Mouse (Mus musculus) embryonic facial prominence, embryonic 13.5 days (tissue): ENCODE data around the gene Trim25. TPM values are rescaled to one million over a fixed set of nuclear protein-coding genes. Genes with fewer than 3 reads are reported as not detected.

Experiments used
- ATAC-seq: fragments of 200-750 bp; cut with Nextera tagmentation; 2 replicates; pipeline ENCODE4 v1.8.0; 2017; ENCODE audit warnings: low read depth; ENCODE audit not compliant: insufficient number of reproducible peaks, insufficient read depth, low FRiP score, low TSS enrichment
- H3K27ac ChIP-seq: fragments of 300-500 bp; sonication (generic); 2 replicates; pipeline ENCODE4 v1.5.1; 2015; ENCODE audit warnings: moderate library complexity, mild to moderate bottlenecking, inconsistent platforms
- H3K27me3 ChIP-seq: fragments of 300-500 bp; sonication (generic); 2 replicates; pipeline ENCODE4 v1.6.1; 2015; ENCODE audit warnings: mild to moderate bottlenecking, inconsistent platforms
- H3K36me3 ChIP-seq: fragments of 300-500 bp; sonication (generic); 2 replicates; pipeline ENCODE4 v1.6.1; 2015; ENCODE audit warnings: mild to moderate bottlenecking, inconsistent platforms
- H3K4me1 ChIP-seq: fragments of 300-500 bp; sonication (generic); 2 replicates; pipeline ENCODE4 v1.6.1; 2015; ENCODE audit warnings: inconsistent platforms
- H3K4me2 ChIP-seq: fragments of 300-500 bp; sonication (generic); 2 replicates; pipeline ENCODE4 v1.6.1; 2015; ENCODE audit warnings: moderate library complexity, mild to moderate bottlenecking, inconsistent platforms
- H3K4me3 ChIP-seq: fragments of 300-500 bp; sonication (generic); 2 replicates; pipeline ENCODE4 v1.5.1; 2015; ENCODE audit warnings: mild to moderate bottlenecking, inconsistent platforms
- H3K9ac ChIP-seq: fragments of 300-500 bp; sonication (generic); 2 replicates; pipeline ENCODE4 v1.6.1; 2015; ENCODE audit warnings: mild to moderate bottlenecking, inconsistent platforms
- H3K9me3 ChIP-seq: fragments of 300-500 bp; sonication (generic); 2 replicates; pipeline ENCODE4 v1.6.1; 2016; ENCODE audit warnings: inconsistent platforms
- WGBS: fragments of 180-500 bp; shearing (Covaris S2); methylation state at CpG from one replicate; pipeline ENCODE4 v1.1.7; 2015; ENCODE audit warnings: mixed read lengths; 5-methylcytosine and 5-hydroxymethylcytosine counted together
- polyA plus RNA-seq: library from polyadenylated mRNA; unstranded; fragments of >200 nt; fragmentation: Nextera tagmentation; extraction: Ambion mirVana; gene quantifications from 2 replicates; pipeline ENCODE4 v1.2.1, GENCODE M21; 2015

Gene Trim25
- polyA plus RNA-seq, 1 experiment from 2014 or later: 7.1 TPM

DNA sequence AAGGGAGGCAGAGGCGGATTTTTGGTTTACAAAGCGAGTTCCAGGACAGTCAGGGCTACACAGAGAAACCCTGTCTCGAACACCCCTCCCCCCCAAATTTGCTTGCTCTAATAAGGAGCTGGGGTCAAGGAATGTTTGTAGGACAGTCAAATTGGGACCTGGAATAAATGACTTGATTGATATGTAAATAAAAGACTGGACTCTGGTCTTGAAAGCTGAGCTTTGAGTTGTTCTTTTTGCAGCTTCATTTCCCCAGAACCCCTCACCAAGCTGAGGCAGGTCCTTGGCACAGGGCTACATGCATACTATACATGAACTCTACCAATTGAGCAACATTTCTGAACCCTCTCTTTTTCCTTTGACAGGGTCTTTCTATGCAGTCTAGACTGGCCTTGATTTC is 46.8 kb downstream of the Trim25 start:
- H3K9ac ChIP-seq: no peak overlapping the region
- 95% methylated on average over 3 of the region's 3 CpGs for WGBS
- peaks cover 85% of the 10 kb centered on the region for H3K36me3 ChIP-seq
- H3K9me3 ChIP-seq: no peaks in the 10 kb centered on the region
- no peak for ATAC-seq
- no peaks in the 10 kb centered on the region for H3K4me1 ChIP-seq
- H3K27ac ChIP-seq: no peak overlapping the region
- H3K4me2 ChIP-seq: no peak overlapping the region
- no peaks in the 10 kb centered on the region for H3K27me3 ChIP-seq
- no peak overlapping the region for H3K4me3 ChIP-seq

DNA sequence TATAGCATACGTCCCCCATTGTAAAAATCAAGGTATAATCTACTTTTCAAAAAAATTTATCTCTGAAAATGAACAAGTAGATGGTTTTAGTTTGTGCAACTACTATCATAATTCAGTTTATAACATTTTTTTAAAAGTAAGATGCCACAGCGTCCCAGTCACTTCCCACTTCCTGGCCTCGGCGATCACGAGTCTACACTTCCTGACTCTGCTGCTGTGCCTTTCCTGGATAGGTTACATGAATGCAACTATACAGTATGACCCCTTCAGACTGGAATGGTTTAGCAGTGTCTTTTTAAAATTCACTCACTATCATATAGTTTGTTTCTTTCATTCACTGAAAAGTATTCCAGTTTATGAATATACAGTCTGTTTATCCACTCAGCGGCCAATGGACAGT is 52.6 kb downstream of the Trim25 start:
- Histone ChIP-seq H3K9me3 (no peaks in the 10 kb centered on the region), H3K27ac (no peak overlapping the region), H3K36me3 (peaks cover 66% of the 10 kb centered on the region), H3K27me3 (no peaks in the 10 kb centered on the region), H3K9ac (no peak overlapping the region), H3K4me1 (no peaks in the 10 kb centered on the region), H3K4me2 (no peak overlapping the region), H3K4me3 (no peak overlapping the region)
- ATAC-seq: no peak
- 88% methylated on average over 6 of the region's 6 CpGs for WGBS

DNA sequence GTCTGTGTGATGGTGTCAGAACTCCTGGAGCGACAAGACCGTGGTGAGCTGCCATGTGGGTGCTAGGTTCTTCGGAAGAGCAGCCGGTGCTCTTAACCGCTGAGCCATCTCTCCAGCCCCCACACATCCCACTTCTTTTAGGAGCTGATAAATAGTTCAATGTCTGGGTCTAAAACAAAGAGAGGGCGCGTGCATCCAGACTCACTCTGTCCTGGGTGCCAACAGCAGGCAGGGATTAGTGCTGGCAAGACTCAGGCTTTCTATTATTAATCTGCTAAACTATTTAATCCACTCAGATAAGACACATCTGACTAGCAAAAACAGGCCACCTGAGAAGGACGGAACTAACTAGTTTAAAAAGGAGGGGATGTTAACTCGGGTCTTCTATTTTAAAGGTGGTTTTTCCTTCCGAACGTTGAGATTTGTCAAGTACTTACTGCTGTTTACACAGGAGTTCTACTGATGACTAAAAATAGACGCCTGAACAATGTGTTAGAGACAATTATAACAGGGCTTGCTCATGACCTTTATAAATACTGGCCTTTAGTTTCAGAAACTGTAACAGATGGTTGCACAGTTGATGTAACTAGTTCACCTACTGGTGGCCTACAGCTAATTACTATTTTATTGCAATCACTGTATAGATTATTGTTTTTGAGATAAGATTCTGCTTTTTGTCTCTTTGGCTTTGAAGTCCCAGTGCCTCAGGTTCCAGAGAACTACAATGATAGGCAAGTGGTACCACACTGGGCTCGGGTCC is 56.9 kb downstream of the Trim25 start:
- 88% methylated on average over 13 of the region's 13 CpGs for WGBS
- Histone ChIP-seq H3K9me3 (no peaks in the 10 kb centered on the region), H3K4me3 (no peak overlapping the region), H3K4me1 (peaks cover 19% of the 10 kb centered on the region), H3K36me3 (peaks cover 30% of the 10 kb centered on the region), H3K4me2 (no peak overlapping the region), H3K27me3 (no peaks in the 10 kb centered on the region), H3K9ac (no peak overlapping the region), H3K27ac (no peak overlapping the region)
- no peak for ATAC-seq

DNA sequence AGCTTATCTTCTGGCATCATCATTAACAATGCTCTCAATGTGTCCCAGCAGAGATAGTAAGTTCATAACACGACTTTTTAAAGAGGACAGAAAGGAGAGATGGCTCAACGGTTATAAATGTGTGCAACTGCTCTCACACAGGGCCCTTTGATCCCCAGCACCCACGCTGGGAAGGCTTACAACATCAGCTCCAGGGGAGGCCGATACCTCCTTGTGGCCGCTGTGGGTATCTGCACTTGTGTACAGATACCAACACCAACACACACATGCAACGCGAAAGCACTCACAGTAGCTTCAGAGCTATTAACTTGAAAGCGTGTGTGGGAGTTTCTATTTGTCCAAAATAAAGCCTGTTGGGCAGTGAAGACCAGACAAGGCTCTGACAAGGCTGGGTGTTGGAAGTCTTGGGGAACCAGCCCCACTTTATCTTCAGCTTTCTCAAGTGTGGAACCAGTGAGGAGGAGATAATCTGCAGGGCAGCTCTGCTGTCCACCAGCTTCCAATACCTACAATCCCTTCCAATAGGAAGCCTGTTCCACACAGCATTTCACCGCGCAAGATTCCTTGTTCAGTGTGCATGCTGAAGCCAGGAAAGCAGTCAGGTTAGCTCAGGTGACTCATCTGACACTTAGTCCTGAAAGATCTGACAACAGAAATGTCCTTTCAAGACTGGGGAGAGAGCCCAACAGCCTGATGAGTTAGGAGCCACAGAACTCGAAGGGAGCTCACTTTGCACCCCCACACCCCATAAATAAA is 59.5 kb downstream of the Trim25 start:
- Histone ChIP-seq H3K4me2 (peak overlapping the region; percentile 95), H3K36me3 (peaks cover 17% of the 10 kb centered on the region), H3K27ac (no peak overlapping the region), H3K4me1 (peaks cover 19% of the 10 kb centered on the region), H3K4me3 (peak overlapping the region; percentile 94), H3K9me3 (no peaks in the 10 kb centered on the region), H3K27me3 (no peaks in the 10 kb centered on the region), H3K9ac (peak overlapping the region; percentile 88)
- ATAC-seq: no peak
- WGBS: 73% methylated on average over 11 of the region's 11 CpGs

DNA sequence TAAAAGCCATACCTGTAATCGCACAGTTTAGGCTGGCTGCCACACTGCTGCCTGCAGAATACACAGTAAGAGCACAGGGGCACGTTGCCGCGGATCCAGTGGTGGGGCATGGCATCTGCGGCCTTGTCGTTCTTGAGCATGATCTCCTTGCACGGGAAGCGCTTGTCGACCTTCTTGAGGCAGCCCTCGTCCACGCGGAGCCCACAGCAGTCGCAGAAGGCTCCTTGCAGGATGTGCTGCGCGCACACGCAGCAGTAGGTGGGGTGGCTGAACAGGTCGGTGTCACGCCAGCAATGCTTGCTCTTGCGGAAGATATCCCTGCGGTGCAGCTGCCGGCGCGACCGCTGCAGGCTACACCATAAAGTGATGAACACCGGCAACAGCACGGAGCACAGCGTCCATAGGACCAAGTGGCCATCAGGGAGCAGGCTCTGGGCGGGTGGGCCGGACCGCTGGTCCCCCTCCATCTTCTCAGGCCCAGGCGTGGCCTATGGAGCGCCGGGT is 60.8 kb downstream of the Trim25 start:
- peak; percentile 39; the same call in 1 of the 2 replicates for ATAC-seq
- Histone ChIP-seq H3K4me3 (peak overlapping the region; percentile 94), H3K4me2 (peak overlapping the region; percentile 95), H3K4me1 (peaks cover 19% of the 10 kb centered on the region), H3K27me3 (no peaks in the 10 kb centered on the region), H3K27ac (peak overlapping the region; percentile 44; the same call in 1 of the 2 replicates), H3K9me3 (no peaks in the 10 kb centered on the region), H3K9ac (peak overlapping the region; percentile 88), H3K36me3 (peaks cover 6% of the 10 kb centered on the region; the same call in 1 of the 2 replicates)
- WGBS: under 1% methylated on average over 33 of the region's 33 CpGs

DNA sequence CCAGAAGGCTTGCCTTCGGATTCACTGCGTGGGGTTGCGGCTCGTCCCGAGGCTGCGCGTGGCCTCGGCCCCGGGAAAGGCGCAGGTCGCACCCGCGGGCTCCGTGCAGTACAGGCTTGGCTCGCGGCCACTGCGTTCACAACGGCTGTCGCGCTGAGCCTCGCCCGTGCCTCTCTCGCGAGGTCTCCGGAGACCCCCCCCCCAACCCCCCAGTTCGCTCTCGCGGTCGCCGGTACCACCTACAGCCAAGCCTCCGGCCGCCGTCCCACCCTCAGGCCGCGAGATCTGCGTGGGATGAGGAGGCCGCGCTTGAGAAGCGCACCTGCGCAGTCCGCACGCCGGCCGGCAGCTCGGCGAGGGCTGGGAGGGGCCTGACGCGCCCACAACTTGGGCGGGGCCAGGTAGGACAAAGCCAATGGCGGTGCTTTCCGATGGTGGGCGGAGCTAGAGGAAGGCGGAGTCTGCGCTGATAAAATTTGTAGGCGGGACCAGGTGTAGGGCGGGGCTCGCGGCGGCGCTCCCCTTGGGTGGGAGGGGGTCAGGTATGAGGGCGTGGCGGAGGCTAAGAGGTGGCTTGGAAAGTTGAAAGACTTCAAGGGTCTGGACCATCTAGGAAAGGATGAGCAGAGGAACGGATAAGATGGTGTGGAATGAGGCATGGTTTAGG is 61.4 kb downstream of the Trim25 start:
- H3K9ac ChIP-seq: peak overlapping the region; percentile 88
- WGBS: under 1% methylated on average over 61 of the region's 63 CpGs
- H3K9me3 ChIP-seq: no peaks in the 10 kb centered on the region
- peaks cover 6% of the 10 kb centered on the region; the same call in 1 of the 2 replicates for H3K36me3 ChIP-seq
- peak overlapping the region; percentile 95 for H3K4me2 ChIP-seq
- peak overlapping the region; percentile 94 for H3K4me3 ChIP-seq
- peak overlapping the region; percentile 44 for H3K27ac ChIP-seq
- H3K4me1 ChIP-seq: peaks cover 19% of the 10 kb centered on the region
- no peaks in the 10 kb centered on the region for H3K27me3 ChIP-seq
- peak; percentile 90 for ATAC-seq

DNA sequence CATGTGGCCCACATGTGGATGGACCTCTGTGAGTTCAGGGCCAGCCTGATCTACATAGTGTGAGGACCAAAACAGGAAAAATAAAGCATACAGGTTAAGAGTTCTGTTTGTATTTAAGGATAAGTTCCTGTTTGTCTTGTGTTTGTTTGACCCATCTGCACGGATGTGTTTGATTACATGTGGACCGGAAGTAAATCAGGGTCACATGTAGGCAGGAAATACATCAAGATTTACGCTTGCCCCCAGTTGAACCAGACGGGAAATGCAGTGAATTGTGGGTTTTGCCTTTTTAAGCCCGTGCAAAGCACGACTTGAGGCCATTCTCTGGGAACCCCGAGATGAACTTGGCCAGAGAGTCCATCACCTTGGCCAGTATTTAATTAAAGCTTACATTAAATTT is 62.2 kb downstream of the Trim25 start:
- H3K9me3 ChIP-seq: no peaks in the 10 kb centered on the region
- 0 out of 2 replicates have a peak, but pooled peaks cover 3% of the 10 kb centered on the region for H3K36me3 ChIP-seq
- H3K4me1 ChIP-seq: peaks cover 19% of the 10 kb centered on the region
- H3K4me3 ChIP-seq: no peak overlapping the region
- no peak for ATAC-seq
- no peak overlapping the region for H3K9ac ChIP-seq
- WGBS: 72% methylated on average over 7 of the region's 7 CpGs
- H3K27me3 ChIP-seq: no peaks in the 10 kb centered on the region
- H3K27ac ChIP-seq: no peak overlapping the region
- H3K4me2 ChIP-seq: no peak overlapping the region

DNA sequence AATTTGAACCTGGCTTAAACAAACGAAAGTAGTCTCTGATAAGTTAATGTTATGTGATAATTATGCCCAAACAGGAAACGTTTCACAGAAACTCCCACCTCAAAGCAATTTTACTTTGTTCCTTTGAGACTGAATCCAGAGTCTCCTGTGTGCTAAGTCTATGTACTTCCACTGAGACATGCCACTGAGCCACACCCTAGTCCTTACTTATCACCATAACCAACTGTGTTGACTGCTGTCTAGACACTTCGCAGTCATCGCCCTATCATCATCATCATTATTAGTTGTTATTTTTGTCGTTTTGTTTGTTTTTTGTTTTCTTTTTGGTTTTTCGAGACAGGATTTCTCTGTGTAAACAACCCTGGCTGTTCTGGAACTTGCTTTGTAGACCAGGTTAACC is 65.1 kb downstream of the Trim25 start:
- Histone ChIP-seq H3K4me3 (no peak overlapping the region), H3K4me1 (peaks cover 6% of the 10 kb centered on the region), H3K4me2 (no peak overlapping the region), H3K9ac (no peak overlapping the region), H3K9me3 (no peaks in the 10 kb centered on the region), H3K27me3 (no peaks in the 10 kb centered on the region), H3K27ac (no peak overlapping the region), H3K36me3 (no peaks in the 10 kb centered on the region)
- WGBS: 84% methylated on average over 6 of the region's 6 CpGs
- ATAC-seq: no peak

DNA sequence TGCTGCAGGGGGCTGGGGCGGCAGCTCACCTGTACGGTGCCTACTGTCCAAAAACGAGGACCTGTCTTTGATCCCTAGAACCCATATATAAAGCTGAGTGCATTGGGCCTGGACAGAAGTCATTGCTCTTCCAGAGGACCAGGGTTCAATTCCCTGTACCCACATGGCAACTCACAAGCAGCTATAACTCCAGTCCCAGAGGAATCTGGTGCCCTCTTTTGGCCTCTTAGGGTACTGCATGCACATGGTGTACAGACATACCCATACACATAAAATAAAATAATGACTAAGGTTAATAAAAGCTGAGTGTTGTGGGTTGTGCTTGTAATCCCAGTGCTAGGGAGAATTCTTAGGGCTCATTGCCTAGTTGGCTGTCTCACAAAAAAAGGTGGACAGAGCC is 66.1 kb downstream of the Trim25 start:
- H3K9me3 ChIP-seq: no peaks in the 10 kb centered on the region
- H3K27me3 ChIP-seq: no peaks in the 10 kb centered on the region
- no peak overlapping the region for H3K4me2 ChIP-seq
- no peak overlapping the region for H3K27ac ChIP-seq
- WGBS: 98% methylated on average over 3 of the region's 3 CpGs
- no peak for ATAC-seq
- H3K36me3 ChIP-seq: no peaks in the 10 kb centered on the region
- no peak overlapping the region for H3K9ac ChIP-seq
- no peak overlapping the region for H3K4me3 ChIP-seq
- H3K4me1 ChIP-seq: no peaks in the 10 kb centered on the region

DNA sequence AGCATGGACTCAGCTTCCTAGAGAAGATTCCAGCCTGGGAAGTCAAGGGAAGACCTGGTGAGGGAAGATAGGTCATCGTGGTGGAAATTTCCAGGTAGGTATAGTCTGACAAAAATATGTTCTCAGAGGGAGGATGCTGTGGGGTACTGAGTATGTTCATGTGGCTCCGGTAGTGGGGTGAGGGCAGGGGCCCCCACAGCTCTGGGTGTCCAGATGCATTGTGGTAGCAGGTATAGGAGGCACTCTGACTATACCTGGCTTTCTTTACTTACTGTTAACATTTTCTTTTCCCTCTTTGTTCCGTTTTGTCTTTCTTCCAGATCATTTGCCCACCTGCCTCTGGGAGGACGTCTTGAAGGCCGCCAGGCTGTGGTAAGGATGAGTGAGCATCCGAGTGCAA is 67.0 kb downstream of the Trim25 start:
- Histone ChIP-seq H3K4me3 (no peak overlapping the region), H3K9ac (no peak overlapping the region), H3K4me2 (no peak overlapping the region), H3K9me3 (no peaks in the 10 kb centered on the region), H3K4me1 (no peaks in the 10 kb centered on the region), H3K36me3 (no peaks in the 10 kb centered on the region), H3K27me3 (no peaks in the 10 kb centered on the region), H3K27ac (no peak overlapping the region)
- 81% methylated on average over 6 of the region's 6 CpGs for WGBS
- no peak for ATAC-seq

DNA sequence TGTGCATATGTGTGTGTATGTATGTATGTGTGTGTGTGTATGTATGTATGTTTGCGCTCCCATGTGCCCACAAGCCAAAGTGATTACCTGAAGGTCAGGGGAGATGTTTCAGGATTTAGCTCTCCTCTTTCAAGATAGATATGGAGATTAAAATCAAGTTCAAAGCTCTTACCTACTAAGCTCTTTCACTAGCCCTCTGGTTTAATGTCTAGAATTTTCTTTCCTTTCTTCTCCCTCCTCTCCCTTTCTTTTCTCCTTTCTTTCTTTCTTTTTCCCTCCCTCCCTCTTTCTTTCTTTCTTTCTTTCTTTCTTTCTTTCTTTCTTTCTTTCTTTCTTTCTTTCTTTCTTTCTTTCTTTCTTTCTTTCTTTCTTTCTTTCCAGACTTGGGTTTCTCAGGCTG is 67.6 kb downstream of the Trim25 start, which contains the start of gene Dgke:
Gene Dgke (minus strand): TSS at position 101 of the 400 bp plus-strand sequence.
- no peak for ATAC-seq
- WGBS: 100% methylated on average over 1 of the region's 1 CpGs
- no peak within 1 kb of the TSS for H3K27ac ChIP-seq

More for the DNA sequence above, 67.6 kb downstream of the Trim25 start, which contains the start of gene Dgke:
- no peaks in the 10 kb centered on the region for H3K27me3 ChIP-seq
- no peaks in the 10 kb centered on the region for H3K4me1 ChIP-seq
- no peaks in the 10 kb centered on the region for H3K36me3 ChIP-seq
- no peak within 1 kb of the TSS for H3K4me3 ChIP-seq
- H3K9ac ChIP-seq: no peak within 1 kb of the TSS
- no peaks in the 10 kb centered on the region for H3K9me3 ChIP-seq
- no peak within 1 kb of the TSS for H3K4me2 ChIP-seq
